Mouse (Mus musculus): ENCODE data around the gene Tpcn1. TPM values are rescaled to one million over a fixed set of nuclear protein-coding genes. Genes with fewer than 3 reads are reported as not detected.
A peak's percentile ranks its signal among the peaks of the same experiment; 100 is the strongest.

Tpcn1 gene
- total RNA-seq, 2 experiments from 2014 or later, result 34.8 to 40.8 TPM

- Histone ChIP-seq H3K27ac (peak overlapping the region; percentile 98), H3K4me3 (peak overlapping the region; percentile 92)
- no peak for TF ChIP-seq CTCF (conservative IDR thresholded peaks at IDR 0.05)
- DNase-seq (ENCODE audit: low spot score in 2 of 2), result no peak
These were observed 1.5 kb downstream of the Tpcn1 start for GRCm38 (mm10) chr5:120586741-120587615.

GRCm38 (mm10) chr5:120584968-120585367 lies 3.5 kb downstream of the Tpcn1 start:
- no peak for DNase-seq (ENCODE audit: low spot score in 2 of 2)
- no peak for TF ChIP-seq CTCF (conservative IDR thresholded peaks at IDR 0.05)
- no peak overlapping the region for H3K4me3 ChIP-seq
- no peak overlapping the region for H3K27ac ChIP-seq

- no peak overlapping the region for H3K4me3 ChIP-seq
- no peak for DNase-seq (ENCODE audit: low spot score in 2 of 2)
- no peak overlapping the region for H3K27ac ChIP-seq
- no peak for TF ChIP-seq CTCF (conservative IDR thresholded peaks at IDR 0.05)
These were observed 5.0 kb downstream of the Tpcn1 start for GRCm38 (mm10) chr5:120583511-120583910.

- no peak overlapping the region for H3K4me3 ChIP-seq
- DNase-seq (ENCODE audit: low spot score in 2 of 2), result no peak
- no peak for TF ChIP-seq CTCF (conservative IDR thresholded peaks at IDR 0.05)
- no peak overlapping the region for H3K27ac ChIP-seq
These were observed 6.5 kb downstream of the Tpcn1 start for GRCm38 (mm10) chr5:120582002-120582401.

GRCm38 (mm10) chr5:120579898-120580626 lies 8.4 kb downstream of the Tpcn1 start:
- Histone ChIP-seq H3K27ac (peak overlapping the region; percentile 53; the same call in 1 of the 2 replicates), H3K4me3 (no peak overlapping the region; the same call in 1 of the 2 replicates)
- no peak for TF ChIP-seq CTCF (conservative IDR thresholded peaks at IDR 0.05)
- DNase-seq (ENCODE audit: low spot score in 2 of 2), result no peak

GRCm38 (mm10) chr5:120579211-120579897 lies 9.1 kb downstream of the Tpcn1 start:
- Histone ChIP-seq H3K27ac (peak overlapping the region; percentile 53; the same call in 1 of the 2 replicates), H3K4me3 (no peak overlapping the region; the same call in 1 of the 2 replicates)
- no peak for DNase-seq (ENCODE audit: low spot score in 2 of 2)
- no peak for TF ChIP-seq CTCF (conservative IDR thresholded peaks at IDR 0.05)

DNA sequence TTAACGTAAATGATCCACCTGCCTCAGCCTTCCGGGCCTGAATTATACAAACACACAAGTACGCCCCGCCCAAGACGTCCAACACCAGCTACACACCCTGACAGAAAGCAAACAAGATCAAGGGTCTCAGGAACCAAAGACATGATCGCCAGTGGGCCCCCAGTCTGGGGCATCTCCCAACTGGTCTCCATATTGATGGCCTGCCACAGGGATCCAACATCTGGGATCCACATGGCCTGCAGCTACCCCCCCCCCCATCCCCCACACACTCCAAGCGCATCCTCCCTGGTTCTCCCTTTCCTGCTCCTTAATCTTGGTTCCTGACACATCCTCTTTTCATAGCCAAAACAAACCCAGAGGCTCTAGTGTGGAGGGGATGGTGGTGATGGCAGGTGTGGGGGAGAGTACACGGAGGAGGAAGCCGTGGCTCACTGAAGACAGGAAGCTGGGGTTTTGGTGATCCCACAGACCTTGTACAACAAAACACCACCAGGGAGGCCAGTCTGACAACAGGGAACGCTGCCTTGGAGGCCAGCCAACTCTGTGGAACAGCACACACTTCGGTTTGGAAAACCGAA lies 9.9 kb downstream of the Tpcn1 start:
- Histone ChIP-seq H3K4me3 (no peak overlapping the region), H3K27ac (no peak overlapping the region; the same call in 1 of the 2 replicates)
- DNase-seq (ENCODE audit: low spot score in 2 of 2), result no peak
- TF ChIP-seq CTCF (conservative IDR thresholded peaks at IDR 0.05), result no peak

DNA sequence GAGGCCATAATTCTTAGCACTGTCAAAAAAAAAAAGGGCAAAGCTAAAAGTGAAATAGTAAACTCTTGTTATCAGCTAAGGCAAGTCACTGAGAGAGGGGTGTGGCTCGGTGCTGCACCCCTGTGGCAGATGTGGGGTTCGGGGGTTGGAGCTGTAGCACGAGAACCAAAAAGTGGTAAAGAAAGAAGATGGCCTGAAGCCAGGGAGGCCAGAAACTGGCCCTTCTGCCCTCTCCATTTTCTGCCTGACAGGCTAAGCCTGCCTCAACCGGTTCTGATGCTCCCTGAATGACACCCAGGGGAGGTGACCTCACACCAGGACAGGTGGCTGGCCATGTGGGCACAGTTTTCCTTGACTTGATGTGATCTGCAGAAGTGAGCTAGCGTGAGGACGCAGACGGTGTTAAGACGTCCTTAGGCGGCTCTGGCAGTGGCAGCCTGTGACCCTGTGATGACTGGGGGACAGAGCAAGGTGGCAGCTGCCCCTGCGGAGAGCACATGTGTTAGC lies 10.5 kb downstream of the Tpcn1 start:
- TF ChIP-seq CTCF (conservative IDR thresholded peaks at IDR 0.05), result peak; percentile 45
- no peak overlapping the region for H3K4me3 ChIP-seq
- DNase-seq (ENCODE audit: low spot score in 2 of 2), result no peak
- no peak overlapping the region for H3K27ac ChIP-seq

DNA sequence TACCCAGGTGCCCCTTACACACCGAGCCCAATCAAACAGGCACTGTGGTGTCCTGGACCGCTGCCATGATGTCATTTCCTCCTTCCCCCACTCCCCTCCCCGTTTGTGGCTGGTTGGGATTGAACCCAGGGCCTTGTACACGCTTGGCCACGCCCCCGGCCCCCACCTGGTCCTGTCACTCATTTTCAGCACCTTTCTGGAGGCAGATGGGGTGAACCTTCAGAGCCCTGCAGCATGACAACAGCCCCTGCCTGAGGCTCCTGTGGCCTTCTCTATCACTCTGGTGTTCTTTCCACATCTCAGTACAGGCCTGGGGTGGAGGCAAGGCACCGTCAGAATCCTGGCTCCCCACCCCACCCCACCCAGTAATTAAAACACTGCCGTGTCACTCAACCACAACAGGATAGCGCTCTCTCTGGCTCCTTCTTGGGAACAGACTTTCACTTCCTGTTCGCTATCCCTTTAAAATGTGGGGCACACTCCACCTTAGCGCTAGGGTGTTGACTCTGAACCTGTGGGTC lies 11.6 kb downstream of the Tpcn1 start:
- no peak for TF ChIP-seq CTCF (conservative IDR thresholded peaks at IDR 0.05)
- no peak overlapping the region for H3K27ac ChIP-seq
- no peak overlapping the region for H3K4me3 ChIP-seq
- no peak for DNase-seq (ENCODE audit: low spot score in 2 of 2)

DNA sequence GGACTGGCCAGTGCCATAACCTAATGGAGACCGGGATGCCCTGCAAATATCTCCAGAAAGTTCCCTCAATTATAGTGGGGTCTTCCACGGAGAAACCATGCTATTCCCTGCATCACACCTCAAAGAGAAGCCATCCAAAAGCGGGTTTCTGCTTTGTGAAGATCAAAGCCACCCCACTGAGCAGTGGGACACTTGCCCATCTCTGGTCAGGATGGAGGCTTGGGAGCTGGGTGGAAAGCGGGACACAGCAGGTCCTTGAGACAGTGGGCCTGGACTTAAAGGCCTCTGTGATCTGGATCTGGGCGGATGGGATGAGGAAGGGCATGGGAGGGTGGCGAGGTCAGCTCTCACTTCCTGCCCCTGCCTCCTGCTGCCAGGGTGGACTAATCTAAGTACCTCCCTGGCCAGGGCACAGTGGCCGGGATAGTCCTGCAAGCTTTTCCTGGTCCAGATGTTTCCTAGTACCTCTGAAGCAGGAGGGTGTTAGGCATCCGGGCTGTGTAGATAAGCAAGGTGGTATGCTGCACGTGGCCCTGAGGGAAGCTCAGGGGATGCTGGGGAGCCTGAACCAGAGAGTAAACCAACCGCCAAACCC lies 13.9 kb downstream of the Tpcn1 start:
- no peak for DNase-seq (ENCODE audit: low spot score in 2 of 2)
- no peak for TF ChIP-seq CTCF (conservative IDR thresholded peaks at IDR 0.05)
- Histone ChIP-seq H3K27ac (no peak overlapping the region), H3K4me3 (no peak overlapping the region)

DNA sequence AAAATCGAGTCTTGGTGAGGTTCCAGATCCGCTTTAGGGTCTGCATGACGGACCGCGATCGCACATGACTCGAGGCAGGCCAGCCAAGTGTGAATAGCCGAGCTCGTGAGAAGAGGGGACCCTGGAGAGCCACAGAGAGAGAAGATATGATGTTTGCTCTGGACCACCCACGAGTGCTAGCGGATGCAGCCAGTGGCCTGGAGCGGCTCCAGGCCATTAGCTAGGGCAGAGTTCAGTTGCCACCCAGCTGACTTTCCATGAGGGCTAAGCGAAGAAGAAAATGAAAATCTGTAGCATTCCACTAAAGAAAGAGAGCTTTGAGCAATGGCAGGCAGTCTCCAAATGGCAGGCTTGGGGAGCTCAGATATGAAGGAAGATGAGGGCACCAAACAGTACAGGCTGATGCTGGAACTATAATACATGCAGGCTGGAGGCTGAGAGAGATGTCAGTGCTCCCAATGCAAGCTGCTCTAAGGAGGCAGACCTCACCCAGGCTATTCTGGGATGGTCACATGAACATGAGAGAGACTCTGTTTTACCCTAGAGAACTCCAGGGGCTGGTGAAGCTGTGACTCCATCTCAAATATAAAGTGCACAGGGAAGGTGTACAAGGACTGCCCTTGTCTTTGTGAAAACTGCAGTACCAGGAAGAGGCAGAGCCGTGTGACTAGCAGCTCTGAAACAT lies 17.3 kb downstream of the Tpcn1 start:
- no peak for TF ChIP-seq CTCF (conservative IDR thresholded peaks at IDR 0.05)
- H3K27ac ChIP-seq, result peak overlapping the region; percentile 68
- no peak overlapping the region for H3K4me3 ChIP-seq
- DNase-seq (ENCODE audit: low spot score in 2 of 2), result no peak
